Mouse (Mus musculus) ES-Bruce4 (cell line): ENCODE measurements around the gene Osbpl11.

Experiments used
- CTCF ChIP-seq: IDR thresholded peaks from one replicate; pipeline ENCODE4 v1.8.1; 2011; ENCODE audit warnings: low read depth, low read length
- EP300 ChIP-seq: IDR thresholded peaks from 2 replicates; pipeline ENCODE4 v1.6.1; 2011; ENCODE audit warnings: low read depth, low read length; ENCODE audit not compliant: insufficient read depth
- POLR2A ChIP-seq: IDR thresholded peaks from one replicate; pipeline ENCODE4 v1.8.1; 2011; ENCODE audit warnings: low read length; ENCODE audit not compliant: insufficient read depth

DNA sequence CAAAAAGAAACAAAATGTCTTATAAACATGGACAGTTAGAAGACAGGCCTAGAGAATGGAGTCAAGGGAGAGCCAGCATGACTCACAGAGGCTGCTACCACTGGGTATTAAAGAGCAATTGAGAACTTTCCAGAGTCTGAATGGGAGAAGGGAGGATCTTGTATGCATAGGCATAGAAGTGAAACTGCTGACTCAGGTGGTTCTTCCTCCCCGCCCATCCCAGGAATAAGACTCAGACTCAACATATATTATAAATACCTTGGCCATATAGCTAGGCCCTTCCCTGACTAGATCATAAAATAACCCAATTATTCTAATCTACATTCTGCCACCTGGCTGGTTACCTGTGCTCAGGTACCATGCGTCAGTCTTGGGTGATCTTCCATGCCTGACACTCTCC, 25.5 kb upstream of the Osbpl11 start:
- no peak for TF ChIP-seq POLR2A
- no peak for TF ChIP-seq CTCF
- TF ChIP-seq EP300 = no peak
